Mouse (Mus musculus) yolk sac, embryonic 10.5 days (tissue): Measurements from ENCODE around the gene 1700013F07Rik.
"Not testable (repeated sequence)": the region's sequence is repeated elsewhere in the genome, so short reads cannot be mapped to it uniquely, and the experiment has no call there.

Source experiments
- DNase-seq: peaks from one replicate; pipeline ENCODE4 v3.0.0-alpha.2; 2017; ENCODE audit warnings: low spot score

Gene 1700013F07Rik

GRCm38 (mm10) chr3:108533951-108534350, at the start of gene 1700013F07Rik:
1700013F07Rik (plus strand) TSS chr3:108534150.
- DNase-seq, result no peak

DNA sequence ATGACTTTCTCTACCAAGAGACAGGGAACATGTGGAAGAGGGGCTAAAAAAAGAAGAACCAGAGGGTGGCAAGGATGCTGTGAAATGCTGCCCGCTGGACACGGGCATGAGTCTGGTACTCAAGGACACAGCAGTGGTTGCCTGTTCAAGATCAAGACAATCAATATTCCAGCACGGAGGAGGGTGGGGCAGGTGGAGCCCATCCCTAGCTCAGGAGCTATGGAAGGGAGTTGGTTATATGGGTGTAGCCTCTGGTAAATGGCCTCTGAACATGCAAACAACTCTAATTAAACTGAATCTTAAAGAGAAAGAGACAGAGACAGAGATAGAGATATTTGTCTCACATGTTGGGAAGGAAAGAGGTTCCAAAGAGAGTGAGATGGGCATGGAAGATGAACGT, 49.2 kb upstream of the 1700013F07Rik start:
- no peak for DNase-seq

- DNase-seq, result no peak
Observed at GRCm38 (mm10) chr3:108489968-108490367, 44.0 kb upstream of the 1700013F07Rik start.

GRCm38 (mm10) chr3:108494861-108495474, 39.0 kb upstream of the 1700013F07Rik start:
- DNase-seq, result no peak

GRCm38 (mm10) chr3:108495486-108495885, 38.5 kb upstream of the 1700013F07Rik start:
- DNase-seq, result no peak

DNA sequence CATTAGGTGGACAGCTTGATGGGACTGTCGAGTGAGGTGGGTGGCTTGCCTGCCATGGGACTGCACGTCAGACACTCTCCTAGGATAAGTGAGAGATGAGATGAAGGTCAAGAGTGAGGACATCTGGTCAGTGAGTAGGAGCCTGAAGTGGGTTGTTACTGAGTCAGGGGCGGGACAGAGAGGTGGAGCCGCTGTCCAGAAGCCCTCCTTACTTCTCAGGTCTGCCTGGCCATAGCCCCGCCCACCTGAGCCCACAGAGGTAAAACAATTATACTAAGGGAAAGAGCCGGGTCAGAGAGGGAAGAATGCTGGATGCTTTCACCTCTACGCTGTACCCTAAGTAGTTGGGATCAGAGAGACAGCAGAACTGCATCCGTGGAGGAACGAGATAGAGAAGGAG, 36.3 kb upstream of the 1700013F07Rik start:
- no peak for DNase-seq

GRCm38 (mm10) chr3:108499826-108500225, 34.1 kb upstream of the 1700013F07Rik start:
- no peak for DNase-seq

DNA sequence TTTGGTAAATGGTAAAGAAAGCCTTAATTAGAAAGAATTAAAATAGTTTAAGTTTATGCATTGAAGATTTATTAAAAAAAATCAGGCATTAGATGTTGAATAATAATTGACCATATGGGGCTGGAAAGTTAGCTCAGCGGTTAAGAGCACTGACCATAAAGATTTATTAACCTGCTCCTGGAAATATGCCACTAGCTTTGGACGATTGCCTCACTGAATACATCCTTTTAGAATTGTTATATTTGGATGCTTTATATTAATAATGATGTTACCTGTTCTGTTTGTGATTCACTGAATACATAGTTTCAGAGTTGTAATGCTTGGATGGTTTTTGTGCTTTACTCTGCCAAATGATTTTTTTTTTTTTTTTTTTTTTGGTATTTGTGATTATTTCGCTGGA, 32.5 kb upstream of the 1700013F07Rik start:
- not testable (repeated sequence) for DNase-seq

DNA sequence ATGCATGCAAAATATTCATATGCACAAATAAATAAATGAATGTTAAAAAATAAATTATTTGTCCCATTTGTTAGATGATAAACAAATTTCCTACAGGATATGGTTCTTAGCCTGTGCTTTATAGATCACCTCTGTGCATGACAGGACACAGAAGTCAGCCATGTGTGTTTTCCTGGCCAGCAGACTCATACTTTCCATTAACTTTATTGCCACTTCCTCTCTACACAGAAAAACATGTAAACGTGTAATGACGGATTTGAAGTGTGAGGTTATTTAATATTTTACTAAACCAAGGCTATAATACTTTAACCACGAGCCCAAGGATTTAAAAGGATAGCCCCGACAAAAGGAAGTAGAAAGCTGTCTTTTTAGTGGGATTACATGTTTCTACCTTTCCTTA, 30.0 kb upstream of the 1700013F07Rik start:
- DNase-seq, result no peak

DNA sequence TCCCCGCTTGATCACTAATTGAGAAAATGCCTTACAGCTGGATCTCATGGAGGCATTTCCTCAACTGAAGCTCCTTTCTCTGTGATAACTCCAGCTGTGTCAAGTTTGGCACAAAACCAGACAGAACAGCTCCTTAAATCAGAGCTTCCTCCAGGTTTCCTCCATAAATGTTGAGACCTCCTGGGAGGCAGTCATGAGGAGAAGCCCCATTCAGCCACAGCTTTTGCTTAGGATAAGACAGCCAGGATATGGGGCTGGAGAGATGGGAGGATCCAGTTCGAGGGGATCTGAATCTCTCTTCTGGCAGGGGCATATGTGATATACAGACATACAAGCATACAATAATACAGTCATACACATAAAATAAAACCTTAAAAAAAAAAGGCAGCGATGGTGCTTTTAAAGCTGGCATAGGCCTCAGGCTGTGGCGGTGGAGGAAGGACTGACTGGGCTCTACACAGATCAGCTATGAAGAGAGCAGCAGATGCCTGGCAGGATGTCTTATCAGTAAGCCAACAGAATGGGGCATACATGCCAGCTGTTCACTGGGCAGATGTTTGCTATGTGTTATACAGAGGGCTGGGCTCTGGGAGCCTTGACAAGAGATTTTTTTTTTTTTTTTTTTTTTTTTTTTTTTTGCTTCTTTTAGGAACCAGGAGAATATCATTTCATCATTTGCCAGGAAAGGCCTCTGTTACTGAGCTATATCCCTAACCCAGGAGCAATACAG, 25.0 kb upstream of the 1700013F07Rik start:
- DNase-seq, result no peak

DNA sequence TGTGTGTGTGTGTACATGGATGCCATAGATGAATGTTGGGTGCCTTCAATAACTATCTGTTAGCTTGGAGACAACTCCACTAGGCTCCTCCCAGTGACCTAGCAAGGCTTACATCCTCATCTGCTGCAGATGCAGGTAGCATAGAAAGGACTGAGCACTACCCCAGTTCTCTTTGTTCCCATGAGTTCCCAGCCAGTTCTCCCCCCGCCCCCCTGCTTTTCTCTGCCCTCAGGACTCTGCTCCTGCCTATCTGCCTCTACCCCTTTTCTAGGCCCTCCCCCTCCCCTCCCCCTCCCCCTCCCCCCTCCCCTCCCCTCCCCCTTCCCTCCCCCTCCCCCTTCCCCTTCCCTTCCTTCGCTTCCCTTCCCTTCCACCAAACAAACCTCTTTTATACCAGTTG, 23.8 kb upstream of the 1700013F07Rik start:
- DNase-seq, result no peak

DNA sequence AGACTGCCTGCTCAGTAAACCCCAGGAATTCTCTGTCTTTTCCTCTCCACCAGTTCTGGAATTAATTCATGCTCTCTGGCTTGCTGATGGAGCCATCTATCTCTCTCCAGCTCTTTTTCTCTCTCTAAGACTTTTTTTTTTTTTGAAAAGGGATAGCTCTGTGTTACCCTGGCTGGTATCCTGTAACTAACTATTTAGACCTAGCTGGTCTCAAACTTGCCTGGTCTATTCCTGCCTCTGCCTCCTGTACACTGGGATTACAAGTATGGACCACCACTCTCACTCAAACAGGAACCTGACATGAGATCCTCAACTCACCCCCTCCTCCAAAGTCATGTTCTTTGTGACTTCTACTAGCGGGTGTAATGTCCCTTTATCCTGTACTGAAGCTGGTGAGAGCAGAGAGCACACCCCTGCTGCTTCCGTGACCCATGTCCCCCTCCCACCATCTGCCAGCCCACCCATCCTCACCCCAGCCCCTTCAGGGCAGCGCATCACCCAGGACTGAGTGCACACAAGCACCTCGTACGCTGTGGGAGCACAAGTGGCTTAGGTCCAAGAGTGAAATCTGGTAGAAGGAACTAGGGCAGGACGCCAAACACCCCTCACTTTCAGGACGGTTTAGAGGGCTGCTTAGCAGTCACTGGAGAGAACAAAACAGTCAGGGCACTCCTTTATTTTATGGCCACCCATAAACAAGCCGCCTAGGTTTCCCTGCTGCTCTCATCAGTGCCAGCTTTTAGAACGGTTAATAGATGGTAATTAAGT, 23.1 kb upstream of the 1700013F07Rik start:
- no peak for DNase-seq

DNA sequence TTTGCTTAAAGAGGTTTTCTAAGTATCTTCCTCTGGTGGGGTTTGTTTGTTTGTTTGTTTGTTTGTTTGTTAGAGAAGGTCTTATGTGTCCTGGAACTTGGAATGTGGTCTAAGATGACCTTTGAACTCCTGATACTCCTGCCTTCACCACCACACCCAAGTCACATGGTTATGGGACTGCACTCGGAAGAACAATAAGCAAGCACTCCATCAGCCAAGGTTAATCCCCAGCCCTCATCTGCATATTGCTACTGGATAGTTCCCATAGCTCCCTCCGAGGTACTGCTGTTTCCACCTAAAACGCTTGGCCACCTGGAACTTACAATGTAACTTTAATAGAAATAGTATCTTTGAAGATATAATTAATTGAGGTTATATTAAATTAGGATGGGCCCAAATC, 20.5 kb upstream of the 1700013F07Rik start:
- DNase-seq, result no peak

DNA sequence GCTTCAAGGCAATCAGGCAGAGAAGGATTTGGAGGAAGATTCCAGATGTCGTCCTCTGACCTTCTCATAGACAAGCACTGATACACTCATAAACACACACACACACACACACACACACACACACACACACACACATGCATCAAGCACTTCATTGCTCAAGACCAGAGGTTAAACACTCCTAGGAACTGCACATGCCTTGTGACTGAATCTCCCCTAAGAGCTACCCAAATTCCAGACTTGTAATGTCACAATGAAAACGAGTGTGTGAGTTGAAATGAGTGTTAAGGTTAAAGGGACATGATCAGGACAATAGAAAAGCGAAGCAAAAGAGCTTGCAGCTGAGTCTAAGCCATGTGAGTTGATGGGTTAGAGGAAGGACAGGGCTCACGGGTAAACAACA, 15.7 kb upstream of the 1700013F07Rik start:
- DNase-seq, result no peak

DNA sequence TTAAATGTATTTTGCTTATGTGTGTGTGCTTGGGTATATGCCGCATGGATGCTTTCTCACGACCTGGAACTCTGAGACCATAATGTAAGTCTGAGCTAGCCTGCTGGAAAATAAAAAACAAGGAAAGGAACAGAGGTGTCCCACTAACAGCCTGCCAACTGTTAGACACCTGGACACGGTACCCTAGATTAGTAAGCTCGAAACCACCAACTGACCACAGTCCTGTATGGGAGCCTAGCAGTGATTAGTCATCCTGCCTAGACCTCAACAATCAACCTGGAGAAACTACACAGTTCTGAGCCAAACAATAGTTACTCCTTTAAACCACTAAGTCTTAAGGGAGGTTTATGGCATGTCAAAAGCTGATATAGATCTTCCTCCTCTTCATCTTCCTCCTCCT, 10.5 kb upstream of the 1700013F07Rik start:
- no peak for DNase-seq

GRCm38 (mm10) chr3:108528489-108528888, 5.5 kb upstream of the 1700013F07Rik start:
- no peak for DNase-seq

DNA sequence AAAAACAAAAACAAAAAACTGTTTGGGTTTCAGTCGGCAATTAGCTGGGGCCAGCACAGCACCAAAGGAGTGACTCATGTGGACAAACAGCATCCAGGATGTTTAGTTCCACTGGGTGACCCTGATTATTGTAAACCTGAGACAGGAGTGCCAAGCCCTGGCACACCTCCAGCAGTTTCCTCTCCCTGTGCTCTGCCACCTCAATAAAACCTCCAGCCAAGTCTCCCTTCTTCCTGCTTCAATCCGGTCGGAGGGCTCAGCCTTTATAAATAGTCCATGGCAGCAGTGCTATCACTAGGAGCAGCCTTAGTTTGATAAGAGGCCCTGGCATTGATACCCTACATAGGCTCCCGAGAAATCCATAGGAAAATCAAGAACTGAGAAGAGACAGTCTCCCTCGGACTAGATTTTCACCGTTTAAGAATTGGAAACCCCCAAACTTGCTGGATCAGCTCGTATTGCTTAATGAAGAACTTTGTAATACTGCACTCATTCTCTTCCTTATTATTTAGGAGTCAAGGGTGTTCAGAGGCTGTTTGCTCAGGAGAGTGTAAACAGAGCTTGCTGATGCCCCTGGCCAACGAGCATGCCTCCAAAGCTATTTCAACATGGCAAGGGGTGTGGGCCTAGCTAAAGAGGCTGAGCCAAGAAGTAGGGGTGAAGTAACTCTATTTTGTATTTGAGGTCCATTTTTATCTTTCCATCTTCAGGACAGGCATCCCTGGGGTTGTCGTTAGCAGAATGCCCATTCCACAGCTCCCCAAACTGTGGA, 650 bp upstream of the 1700013F07Rik start:
- DNase-seq, result no peak

DNA sequence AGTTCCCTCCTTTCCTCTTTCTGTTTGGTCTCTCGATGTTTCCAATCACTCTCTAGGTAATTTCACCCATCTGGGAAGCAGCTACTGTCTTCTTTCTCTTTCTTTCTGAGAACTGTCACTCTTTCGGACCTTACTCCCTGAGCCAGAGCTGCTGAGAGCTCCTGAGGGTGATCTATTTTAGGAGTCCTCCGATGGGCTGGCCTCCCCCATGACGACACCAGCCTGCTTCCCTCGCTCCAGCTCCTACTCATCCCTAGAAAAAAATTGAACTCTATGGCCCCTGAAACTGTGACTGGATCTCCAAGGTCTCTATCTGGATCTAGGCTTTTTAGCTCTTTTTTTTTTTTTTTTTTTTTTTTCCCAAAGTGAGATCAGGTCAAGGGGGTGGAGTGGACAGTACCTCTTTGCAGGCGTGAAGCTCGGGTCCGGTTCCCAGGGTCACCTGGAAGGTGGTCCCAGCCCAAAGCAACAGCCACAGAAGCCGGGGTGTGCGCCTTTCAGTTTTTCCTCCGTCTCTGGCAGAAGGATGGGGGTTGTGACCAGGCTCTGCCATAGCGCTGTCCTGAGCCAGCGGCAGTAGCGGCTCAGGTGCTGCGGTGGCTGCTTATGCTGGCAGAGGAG, 2.1 kb downstream of the 1700013F07Rik start:
- no peak for DNase-seq

GRCm38 (mm10) chr3:108536517-108537260, 2.7 kb downstream of the 1700013F07Rik start, which contains the start of gene 5330417C22Rik:
5330417C22Rik (minus strand) TSS chr3:108536536.
- no peak for DNase-seq

DNA sequence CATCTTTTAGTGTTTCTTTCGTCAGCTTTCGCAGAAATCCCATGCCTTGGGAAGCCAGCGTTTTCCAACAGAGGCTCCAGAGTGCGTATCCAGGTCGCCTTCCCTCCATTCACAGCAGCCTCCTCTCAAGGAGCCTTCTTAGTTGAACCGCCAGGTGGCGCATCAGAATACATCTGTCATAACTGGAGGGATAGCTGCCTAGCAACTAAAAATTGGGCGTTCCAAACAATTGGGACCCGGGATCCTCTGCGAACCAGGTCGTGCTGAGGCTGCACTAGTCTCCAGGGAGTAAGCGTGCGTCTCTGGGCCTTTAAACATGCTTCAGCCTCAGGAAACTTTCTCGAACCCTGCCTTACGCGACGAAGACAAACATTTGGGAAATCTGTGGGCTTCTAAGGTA, 3.4 kb downstream of the 1700013F07Rik start:
- peak; percentile 50 for DNase-seq

DNA sequence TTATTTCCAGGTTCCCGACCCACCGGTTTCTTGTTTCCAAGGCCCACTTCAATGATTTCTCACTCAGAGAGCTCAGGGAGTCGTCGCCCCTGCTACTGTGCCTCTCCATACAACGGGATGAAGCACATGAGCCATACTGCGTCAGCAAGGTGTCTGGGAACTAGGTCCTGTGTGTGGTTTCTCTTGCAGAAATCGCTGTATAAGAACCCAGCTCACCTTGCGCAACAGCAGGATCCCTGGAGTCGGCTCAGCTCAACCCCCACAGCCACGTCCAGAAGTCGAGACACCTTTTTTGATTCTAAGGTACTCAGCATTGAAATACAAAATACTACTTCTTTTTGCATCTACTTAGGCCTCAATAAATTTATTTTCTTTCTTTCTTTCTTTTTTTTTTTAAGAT, 8.3 kb downstream of the 1700013F07Rik start:
- DNase-seq, result no peak
